Mouse (Mus musculus) liver, adult 2 months (tissue): ENCODE results near the gene Cep57l1.

Experiments used
- CTCF ChIP-seq: fragments of 200-500 bp; IDR thresholded peaks from 2 replicates; pipeline ENCODE4 v1.5.1; 2011; ENCODE audit warnings: low read depth, low read length, control low read depth
- POLR2A ChIP-seq: fragments of 200-500 bp; IDR thresholded peaks from 2 replicates; pipeline ENCODE4 v1.6.1; 2011; ENCODE audit warnings: low read length, control low read depth; ENCODE audit not compliant: insufficient read depth; ENCODE audit errors: extremely low read depth

- TF ChIP-seq POLR2A (no peak), CTCF (no peak)
Measured at GRCm38 (mm10) chr10:41676661-41677061, 133.0 kb downstream of the Cep57l1 start.
